Mouse (Mus musculus): ENCODE data around the gene Olfr1329. TPM values are rescaled to one million over a fixed set of nuclear protein-coding genes. Genes with fewer than 3 reads are reported as not detected.
"Not testable (repeated sequence)": the region's sequence is repeated elsewhere in the genome, so short reads cannot be mapped to it uniquely, and the experiment has no call there.

Gene Olfr1329
- not detected in 2 replicates for polyA plus RNA-seq (2015; fragmentation: Nextera tagmentation; extraction: Ambion mirVana)

GRCm38 (mm10) chr4:118917365-118917764 is at the start of gene Olfr1329:
Olfr1329 (minus strand) TSS chr4:118917465.
- H3K27me3 ChIP-seq; H3K9me3 ChIP-seq (replicated peaks); H3K4me1 ChIP-seq; H3K4me3 ChIP-seq (replicated peaks); ATAC-seq (replicated peaks; ENCODE audit: low FRiP score); H3K9ac ChIP-seq; H3K4me2 ChIP-seq; H3K36me3 ChIP-seq; H3K27ac ChIP-seq: not testable (repeated sequence)
- 58% methylated on average over 2 of the region's 2 CpGs for WGBS

GRCm38 (mm10) chr4:118961141-118961628 is 43.9 kb upstream of the Olfr1329 start, which contains the start of gene Lao1:
Lao1 (plus strand) TSS chr4:118961578.
- no peak for ATAC-seq (replicated peaks; ENCODE audit: low FRiP score)

GRCm38 (mm10) chr4:118958812-118959211 is 41.5 kb upstream of the Olfr1329 start:
- 91% methylated on average over 7 of the region's 7 CpGs for WGBS
- H3K27ac ChIP-seq: no peak overlapping the region
- no peak overlapping the region for H3K4me2 ChIP-seq

More at GRCm38 (mm10) chr4:118961141-118961628, 43.9 kb upstream of the Olfr1329 start, which contains the start of gene Lao1:
- 81% methylated on average over 2 of the region's 2 CpGs for WGBS
- no peaks in the 10 kb centered on the region for H3K27me3 ChIP-seq
- H3K9ac ChIP-seq: no peak within 1 kb of the TSS
- H3K4me2 ChIP-seq: no peak within 1 kb of the TSS
- H3K27ac ChIP-seq: no peak within 1 kb of the TSS
- H3K4me1 ChIP-seq: no peaks in the 10 kb centered on the region
- H3K9me3 ChIP-seq (replicated peaks): no peaks in the 10 kb centered on the region
- H3K36me3 ChIP-seq: no peaks in the 10 kb centered on the region
- no peak within 1 kb of the TSS for H3K4me3 ChIP-seq (replicated peaks)

GRCm38 (mm10) chr4:118938512-118938911 is 21.2 kb upstream of the Olfr1329 start, which contains the start of gene Olfr1328:
Olfr1328 (minus strand) TSS chr4:118938612.
- H3K4me3 ChIP-seq (replicated peaks): no peak within 1 kb of the TSS
- 65% methylated on average over 2 of the region's 2 CpGs for WGBS
- no peaks in the 10 kb centered on the region for H3K9me3 ChIP-seq (replicated peaks)
- no peak within 1 kb of the TSS for H3K27ac ChIP-seq
- H3K9ac ChIP-seq: no peak within 1 kb of the TSS
- H3K4me1 ChIP-seq: no peaks in the 10 kb centered on the region
- H3K4me2 ChIP-seq: no peak within 1 kb of the TSS
- H3K36me3 ChIP-seq: no peaks in the 10 kb centered on the region
- ATAC-seq (replicated peaks; ENCODE audit: low FRiP score): no peak
- no peaks in the 10 kb centered on the region for H3K27me3 ChIP-seq

More at GRCm38 (mm10) chr4:118958812-118959211, 41.5 kb upstream of the Olfr1329 start:
- H3K9me3 ChIP-seq (replicated peaks): no peaks in the 10 kb centered on the region
- no peak overlapping the region for H3K4me3 ChIP-seq (replicated peaks)
- no peaks in the 10 kb centered on the region for H3K27me3 ChIP-seq
- H3K4me1 ChIP-seq: no peaks in the 10 kb centered on the region
- no peaks in the 10 kb centered on the region for H3K36me3 ChIP-seq
- ATAC-seq (replicated peaks; ENCODE audit: low FRiP score): no peak
- H3K9ac ChIP-seq: no peak overlapping the region

GRCm38 (mm10) chr4:118931326-118931725 is 14.1 kb upstream of the Olfr1329 start:
- H3K27me3 ChIP-seq; H3K36me3 ChIP-seq; H3K4me2 ChIP-seq; H3K27ac ChIP-seq; ATAC-seq (replicated peaks; ENCODE audit: low FRiP score); H3K4me3 ChIP-seq (replicated peaks); H3K9ac ChIP-seq; H3K9me3 ChIP-seq (replicated peaks); H3K4me1 ChIP-seq: not testable (repeated sequence)
- WGBS: 85% methylated on average over 3 of the region's 3 CpGs

GRCm38 (mm10) chr4:118901981-118902380 is 15.3 kb downstream of the Olfr1329 start:
- no peak overlapping the region for H3K27ac ChIP-seq
- WGBS: 74% methylated on average over 2 of the region's 2 CpGs
- no peaks in the 10 kb centered on the region for H3K27me3 ChIP-seq
- no peak for ATAC-seq (replicated peaks; ENCODE audit: low FRiP score)
- H3K9ac ChIP-seq: no peak overlapping the region
- no peaks in the 10 kb centered on the region for H3K9me3 ChIP-seq (replicated peaks)
- H3K4me2 ChIP-seq: no peak overlapping the region
- no peaks in the 10 kb centered on the region for H3K36me3 ChIP-seq
- no peaks in the 10 kb centered on the region for H3K4me1 ChIP-seq
- H3K4me3 ChIP-seq (replicated peaks): no peak overlapping the region

- H3K4me1 ChIP-seq: no peaks in the 10 kb centered on the region
- 78% methylated on average over 1 of the region's 1 CpGs for WGBS
- no peaks in the 10 kb centered on the region for H3K27me3 ChIP-seq
- no peak for ATAC-seq (replicated peaks; ENCODE audit: low FRiP score)
- H3K9me3 ChIP-seq (replicated peaks): no peaks in the 10 kb centered on the region
- no peak within 1 kb of the TSS for H3K9ac ChIP-seq
- no peaks in the 10 kb centered on the region for H3K36me3 ChIP-seq
- no peak within 1 kb of the TSS for H3K4me2 ChIP-seq
- H3K27ac ChIP-seq: no peak within 1 kb of the TSS
- no peak within 1 kb of the TSS for H3K4me3 ChIP-seq (replicated peaks)
These were observed 29.0 kb downstream of the Olfr1329 start, which contains the start of gene Olfr1330 for GRCm38 (mm10) chr4:118888297-118888696. Olfr1330 (plus strand) TSS chr4:118888597.

- no peaks in the 10 kb centered on the region for H3K4me1 ChIP-seq
- H3K9me3 ChIP-seq (replicated peaks): no peaks in the 10 kb centered on the region
- ATAC-seq (replicated peaks; ENCODE audit: low FRiP score): no peak
These were observed 49.7 kb downstream of the Olfr1329 start for GRCm38 (mm10) chr4:118867566-118867965.

More at GRCm38 (mm10) chr4:118867566-118867965, 49.7 kb downstream of the Olfr1329 start:
- Histone ChIP-seq H3K4me3 (replicated peaks) (no peak overlapping the region), H3K9ac (no peak overlapping the region), H3K27ac (no peak overlapping the region), H3K4me2 (no peak overlapping the region), H3K36me3 (no peaks in the 10 kb centered on the region), H3K27me3 (no peaks in the 10 kb centered on the region)

Other genes starting within 250 kb of the Olfr1329 start
- gene Olfr1342, start 224.7 kb downstream of the Olfr1329 start, polyA plus RNA-seq (2015; fragmentation: Nextera tagmentation; extraction: Ambion mirVana): 0.09 and 0.23 TPM in 2 replicates
- not detected in 2 replicates for gene Olfr1341, start 213.9 kb downstream of the Olfr1329 start, polyA plus RNA-seq (2015; fragmentation: Nextera tagmentation; extraction: Ambion mirVana)
- gene Olfr1340, start 197.3 kb downstream of the Olfr1329 start, polyA plus RNA-seq (2015; fragmentation: Nextera tagmentation; extraction: Ambion mirVana): not detected in 2 replicates
- not detected in 2 replicates for gene Olfr1339, start 185.3 kb downstream of the Olfr1329 start, polyA plus RNA-seq (2015; fragmentation: Nextera tagmentation; extraction: Ambion mirVana)
- not detected in 2 replicates for gene Olfr1338, start 158.7 kb downstream of the Olfr1329 start, polyA plus RNA-seq (2015; fragmentation: Nextera tagmentation; extraction: Ambion mirVana)
- not detected in 2 replicates for gene Olfr1337, start 134.9 kb downstream of the Olfr1329 start, polyA plus RNA-seq (2015; fragmentation: Nextera tagmentation; extraction: Ambion mirVana)
- gene Olfr1335, start 107.5 kb downstream of the Olfr1329 start, polyA plus RNA-seq (2015; fragmentation: Nextera tagmentation; extraction: Ambion mirVana): not detected in 2 replicates
- gene Olfr1333, start 81.2 kb downstream of the Olfr1329 start, polyA plus RNA-seq (2015; fragmentation: Nextera tagmentation; extraction: Ambion mirVana): not detected in 2 replicates
- gene Olfr1331, start 52.8 kb downstream of the Olfr1329 start, polyA plus RNA-seq (2015; fragmentation: Nextera tagmentation; extraction: Ambion mirVana): not detected in 2 replicates
- gene Olfr1330, start 28.9 kb downstream of the Olfr1329 start, polyA plus RNA-seq (2015; fragmentation: Nextera tagmentation; extraction: Ambion mirVana): not detected in 2 replicates
- not detected in 2 replicates for gene Olfr1328, start 21.1 kb upstream of the Olfr1329 start, polyA plus RNA-seq (2015; fragmentation: Nextera tagmentation; extraction: Ambion mirVana)
- not detected in 2 replicates for gene Lao1, start 44.1 kb upstream of the Olfr1329 start, polyA plus RNA-seq (2015; fragmentation: Nextera tagmentation; extraction: Ambion mirVana)
- gene Slc2a1, start 191.2 kb upstream of the Olfr1329 start, polyA plus RNA-seq (2015; fragmentation: Nextera tagmentation; extraction: Ambion mirVana): 78.5 and 91.6 TPM in 2 replicates